In genomic region chr12:35532151-35532550, GRCm38 (mm10) we compare ENCODE assay signal across 9 mouse cellular contexts. TPM values are rescaled to one million over a fixed set of nuclear protein-coding genes. Genes with fewer than 3 reads are reported as not detected.
DNase-seq lines count a peak whose midpoint lies in the region; ATAC-seq and TF ChIP-seq lines count a peak whose summit lies in the region.
"Had no signal": no experiment of that assay in that cellular context is flagged by ENCODE, and none has a peak within 500 bp of the region (broad histone marks: within the 10 kb centered on the region; RNA-seq: fewer than 3 reads in every experiment).

No protein-coding gene starts in this region.

- peaks cover 7% of the 10 kb centered on the region for H3K27me3 ChIP-seq in hindbrain, embryonic 14.5 days (ENCODE audit: control insufficient read depth, insufficient read depth, low read length)
- peaks cover 3% of the 10 kb centered on the region; the same call in 1 of the 2 replicates for H3K27me3 ChIP-seq in hindbrain, embryonic 13.5 days
- 0 out of 2 replicates have a peak, but pooled peaks cover 12% of the 10 kb centered on the region for H3K27me3 ChIP-seq in limb, embryonic 14.5 days (ENCODE audit: control insufficient read depth, insufficient read depth, low read length)
- H3K27me3 ChIP-seq in neural tube, embryonic 11.5 days (ENCODE audit: control insufficient read depth, insufficient read depth, low read length) = 0 out of 2 replicates have a peak, but pooled peaks cover 4% of the 10 kb centered on the region

- peak overlapping the region; percentile 6; the same call in 1 of the 2 replicates for H3K4me2 ChIP-seq in hindbrain, embryonic 14.5 days (replicated peaks)
- no peak overlapping the region for H3K4me2 ChIP-seq in hindbrain, embryonic 13.5 days
- H3K4me2 ChIP-seq in limb, embryonic 14.5 days (replicated peaks; ENCODE audit: low read depth, low read length, severe bottlenecking) = 0 out of 2 replicates have a peak overlapping the region, but pooled peaks have one; percentile 27
- no peak overlapping the region for H3K4me2 ChIP-seq in neural tube, embryonic 11.5 days (ENCODE audit: low read depth)

- no peak for ATAC-seq in hindbrain, embryonic 14.5 days (ENCODE audit: low FRiP score)
- no peak for ATAC-seq in hindbrain, embryonic 13.5 days (ENCODE audit: low FRiP score)
- no peak for ATAC-seq in limb, embryonic 14.5 days (ENCODE audit: low FRiP score, low read depth)
- ATAC-seq in neural tube, embryonic 11.5 days (ENCODE audit: insufficient read depth, low FRiP score, low TSS enrichment) = no peak

- 22% methylated on average over 5 of the region's 5 CpGs for WGBS in hindbrain, embryonic 14.5 days
- WGBS in hindbrain, embryonic 13.5 days = 24% methylated on average over 5 of the region's 5 CpGs
- 17% methylated on average over 5 of the region's 5 CpGs for WGBS in limb, embryonic 14.5 days
- 22% methylated on average over 5 of the region's 5 CpGs for WGBS in neural tube, embryonic 11.5 days

- no peaks in the 10 kb centered on the region for H3K36me3 ChIP-seq in hindbrain, embryonic 14.5 days (replicated peaks; ENCODE audit: control insufficient read depth, insufficient read depth)
- H3K36me3 ChIP-seq in hindbrain, embryonic 13.5 days = no peaks in the 10 kb centered on the region
- H3K36me3 ChIP-seq in limb, embryonic 14.5 days (ENCODE audit: control insufficient read depth, insufficient read depth, low read length) = no peaks in the 10 kb centered on the region
- no peaks in the 10 kb centered on the region for H3K36me3 ChIP-seq in neural tube, embryonic 11.5 days (ENCODE audit: control insufficient read depth, insufficient read depth, low read length)

- H3K27ac ChIP-seq in hindbrain, embryonic 14.5 days = no peak overlapping the region
- no peak overlapping the region for H3K27ac ChIP-seq in hindbrain, embryonic 13.5 days
- no peak overlapping the region for H3K27ac ChIP-seq in limb, embryonic 14.5 days (replicated peaks; ENCODE audit: low read depth, low read length)
- H3K27ac ChIP-seq in neural tube, embryonic 11.5 days (ENCODE audit: low read depth, low read length) = no peak overlapping the region

- H3K4me1 ChIP-seq in hindbrain, embryonic 14.5 days (replicated peaks; ENCODE audit: control insufficient read depth, insufficient read depth, low read length) = no peaks in the 10 kb centered on the region
- no peaks in the 10 kb centered on the region for H3K4me1 ChIP-seq in hindbrain, embryonic 13.5 days (replicated peaks)
- H3K4me1 ChIP-seq in limb, embryonic 14.5 days (ENCODE audit: control insufficient read depth, insufficient read depth, low read length) = no peaks in the 10 kb centered on the region; the same call in 1 of the 2 replicates
- peaks cover 6% of the 10 kb centered on the region; the same call in 1 of the 2 replicates for H3K4me1 ChIP-seq in neural tube, embryonic 11.5 days (ENCODE audit: control insufficient read depth, insufficient read depth, low read length)

- H3K9me3 ChIP-seq in hindbrain, embryonic 14.5 days (ENCODE audit: control insufficient read depth, low read length) = no peaks in the 10 kb centered on the region
- H3K9me3 ChIP-seq in hindbrain, embryonic 13.5 days = no peaks in the 10 kb centered on the region
- H3K9me3 ChIP-seq in limb, embryonic 14.5 days (ENCODE audit: control insufficient read depth, low read length) = no peaks in the 10 kb centered on the region
- no peaks in the 10 kb centered on the region for H3K9me3 ChIP-seq in neural tube, embryonic 11.5 days (ENCODE audit: control insufficient read depth, low read length)

- TF ChIP-seq POLR2A in limb, embryonic 14.5 days (IDR thresholded peaks at IDR 0.05; ENCODE audit: borderline replicate concordance, extremely low read depth, insufficient read depth, insufficient read length) = no peak

- no peak overlapping the region for H3K9ac ChIP-seq in hindbrain, embryonic 14.5 days
- H3K9ac ChIP-seq in hindbrain, embryonic 13.5 days = no peak overlapping the region
- H3K9ac ChIP-seq in limb, embryonic 14.5 days (ENCODE audit: low read depth, low read length, severe bottlenecking) = no peak overlapping the region
- H3K9ac ChIP-seq in neural tube, embryonic 11.5 days (ENCODE audit: low read length) = no peak overlapping the region

- DNase-seq in hindbrain, embryonic 14.5 days (ENCODE audit: low spot score) = peak; percentile 76
- DNase-seq in c-Kit-positive CD71-positive TER-119-positive erythroid progenitor cells, embryonic 14.5 days (ENCODE audit: low spot score) = peak; percentile 69
- peak; percentile 60 to 84 for DNase-seq in frontal cortex, postnatal 36 days (ENCODE audit: low spot score in 2 of 2)
- DNase-seq in kidney, adult 9 months = peak; percentile 81
- peak; percentile 71 for DNase-seq in limb, embryonic 14.5 days (ENCODE audit: low spot score)
- peak; percentile 66 for DNase-seq in neural tube, embryonic 11.5 days (ENCODE audit: low spot score)
- DNase-seq in telencephalon, adult 2 months (ENCODE audit: low read depth, low spot score) = peak; percentile 45

- H3K4me3 ChIP-seq in hindbrain, embryonic 14.5 days (replicated peaks; ENCODE audit: low read length) = no peak overlapping the region
- no peak overlapping the region for H3K4me3 ChIP-seq in hindbrain, embryonic 13.5 days
- 0 out of 2 replicates have a peak overlapping the region, but pooled peaks have one; percentile 9 for H3K4me3 ChIP-seq in limb, embryonic 14.5 days (replicated peaks; ENCODE audit: low read length)
- no peak overlapping the region for H3K4me3 ChIP-seq in neural tube, embryonic 11.5 days (ENCODE audit: low read depth, low read length)
- H3K4me3 ChIP-seq: erythroblast, embryonic 14.5 days had no signal

RNA-seq across cellular contexts. Expression of gene Ahr, which starts 2.7 kb away (rescaled TPM):
- polyA plus RNA-seq in hindbrain, embryonic 14.5 days (2014; fragmentation: Nextera tagmentation; extraction: Ambion mirVana) = 6.0 and 6.9 TPM in 2 replicates
- polyA plus RNA-seq in hindbrain, embryonic 13.5 days (2015; fragmentation: Nextera tagmentation; extraction: Ambion mirVana) = 2.5 and 3.9 TPM in 2 replicates
- polyA plus RNA-seq in limb, embryonic 14.5 days (2012; rRNA removed) = 10.2 and 10.7 TPM in 2 replicates
- 19.5 and 23.7 TPM in 2 replicates for polyA plus RNA-seq in limb, embryonic 14.5 days (2014; fragmentation: Nextera tagmentation; extraction: Ambion mirVana)
- 3.3 and 4.9 TPM in 2 replicates for polyA plus RNA-seq in neural tube, embryonic 11.5 days (2014; fragmentation: Nextera tagmentation; extraction: Ambion mirVana)

Comparison
In these comparisons a context has a peak if more than half of its experiments do, and no peak if none do; other contexts are left out.
1. H3K4me2 ChIP-seq: peak in hindbrain, embryonic 14.5 days (single experiment) and limb, embryonic 14.5 days (single experiment); none in hindbrain, embryonic 13.5 days (single experiment) and neural tube, embryonic 11.5 days (single experiment).
2. Peak in every context shown above with its lines, with median percentiles within 50 percentile points of each other: DNase-seq.